Mouse (Mus musculus): ENCODE results near the gene Nes.
A peak's percentile ranks its signal among the peaks of the same experiment; 100 is the strongest.

The Nes gene

DNA sequence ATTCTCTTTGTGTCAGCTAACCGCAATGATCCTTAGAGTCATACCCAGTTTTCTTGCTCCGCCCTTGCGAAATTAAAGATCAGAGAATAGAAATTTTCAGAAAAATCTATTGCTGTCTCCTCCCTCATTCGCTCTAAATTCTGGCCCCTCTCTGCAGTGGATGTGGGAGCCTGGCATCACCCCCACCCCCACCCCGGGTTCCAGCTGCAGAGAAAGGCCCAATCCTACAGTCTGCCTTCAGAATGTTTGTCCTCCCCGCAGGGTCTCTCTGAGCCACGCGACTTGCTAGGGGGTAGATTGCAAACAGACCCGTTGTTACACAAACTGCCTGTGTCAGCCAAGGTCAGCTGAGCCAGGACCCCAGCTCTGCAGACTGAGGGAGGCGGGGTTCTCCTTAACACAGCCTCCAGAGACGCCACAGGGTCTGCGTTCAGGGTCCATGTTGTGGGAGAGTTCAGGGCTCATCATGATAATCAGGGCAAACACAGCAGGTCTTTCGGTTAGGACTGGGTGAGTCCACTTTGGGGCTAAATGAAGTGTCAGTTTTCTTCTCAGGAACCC, 20.8 kb upstream of the Nes start:
- DNase-seq (ENCODE audit: low spot score), result no peak

DNA sequence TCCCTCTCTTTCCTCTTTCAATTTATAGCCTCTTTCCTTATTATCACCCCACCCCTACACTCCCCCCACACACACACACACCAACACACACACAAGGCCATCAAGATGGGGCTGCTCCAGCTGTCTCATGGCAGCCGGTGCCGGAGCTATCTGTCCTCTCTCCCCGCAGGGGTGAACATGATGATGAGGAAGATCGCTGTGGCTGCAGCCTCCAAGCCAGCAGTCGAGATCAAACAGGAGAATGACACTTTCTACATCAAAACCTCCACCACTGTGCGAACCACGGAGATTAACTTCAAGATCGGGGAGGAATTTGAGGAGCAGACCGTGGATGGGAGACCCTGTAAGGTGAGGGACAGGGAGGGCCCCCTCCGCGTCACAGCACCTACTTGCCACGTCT, 18.9 kb upstream of the Nes start:
- DNase-seq (ENCODE audit: low spot score), result no peak

DNA sequence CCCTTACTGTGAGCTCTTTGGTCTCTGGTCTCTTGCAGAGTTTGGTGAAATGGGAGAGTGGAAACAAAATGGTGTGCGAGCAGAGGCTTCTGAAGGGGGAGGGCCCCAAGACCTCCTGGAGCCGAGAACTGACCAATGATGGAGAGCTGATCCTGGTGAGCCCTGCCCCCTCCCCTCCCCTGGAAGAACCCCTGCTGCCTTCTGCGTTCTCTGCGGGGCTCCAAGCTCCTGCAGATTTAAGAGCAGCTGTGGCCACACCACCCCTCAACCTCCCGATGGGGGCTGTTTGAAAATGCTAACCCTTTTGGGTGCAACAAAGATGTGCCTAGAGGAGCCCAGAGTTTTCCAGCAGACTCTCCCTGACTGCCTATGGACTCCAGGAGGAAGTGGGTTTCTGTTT, 18.4 kb upstream of the Nes start:
- DNase-seq (ENCODE audit: low spot score), result no peak

DNA sequence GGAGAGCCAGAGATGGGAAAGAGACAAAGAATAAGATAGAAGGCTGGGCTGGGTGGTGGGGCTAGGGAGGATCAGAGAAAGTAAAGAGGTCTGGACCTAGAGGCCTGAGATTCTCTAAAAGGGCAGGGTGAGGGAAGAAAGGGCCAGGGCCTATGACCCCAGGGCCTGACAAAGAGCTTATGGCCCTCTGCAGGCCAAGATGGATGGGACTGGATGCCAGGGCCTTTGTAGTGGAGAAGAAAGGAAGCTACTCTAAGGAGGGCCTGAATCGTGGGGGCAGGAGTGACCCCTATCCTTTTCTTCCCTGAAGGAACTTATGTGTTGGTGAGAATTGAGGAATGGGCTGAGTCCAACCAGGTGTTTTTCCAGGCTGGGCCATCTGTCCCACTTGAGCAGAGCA, 12.8 kb upstream of the Nes start:
- no peak for DNase-seq (ENCODE audit: low spot score)

DNA sequence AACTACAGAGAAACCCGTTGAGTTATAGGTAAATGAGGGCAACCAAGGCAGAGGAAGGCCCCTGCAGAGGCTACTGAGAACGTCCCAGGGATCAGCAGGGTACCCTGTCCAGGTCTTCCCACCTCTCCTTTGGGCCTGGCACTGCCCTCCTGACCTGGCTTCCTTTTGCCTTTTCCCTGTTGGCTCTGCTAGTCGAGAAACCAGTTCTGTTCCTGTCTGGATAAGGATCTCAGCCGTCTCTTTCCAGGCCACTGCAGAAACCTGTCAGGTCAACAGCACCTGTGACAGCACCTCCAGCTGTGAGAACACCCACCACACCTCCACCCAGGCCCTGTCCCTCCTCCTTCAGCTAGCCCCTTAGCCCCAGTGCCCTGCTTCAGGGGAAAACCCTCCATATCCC, 12.4 kb upstream of the Nes start:
- DNase-seq (ENCODE audit: low spot score), result no peak

DNA sequence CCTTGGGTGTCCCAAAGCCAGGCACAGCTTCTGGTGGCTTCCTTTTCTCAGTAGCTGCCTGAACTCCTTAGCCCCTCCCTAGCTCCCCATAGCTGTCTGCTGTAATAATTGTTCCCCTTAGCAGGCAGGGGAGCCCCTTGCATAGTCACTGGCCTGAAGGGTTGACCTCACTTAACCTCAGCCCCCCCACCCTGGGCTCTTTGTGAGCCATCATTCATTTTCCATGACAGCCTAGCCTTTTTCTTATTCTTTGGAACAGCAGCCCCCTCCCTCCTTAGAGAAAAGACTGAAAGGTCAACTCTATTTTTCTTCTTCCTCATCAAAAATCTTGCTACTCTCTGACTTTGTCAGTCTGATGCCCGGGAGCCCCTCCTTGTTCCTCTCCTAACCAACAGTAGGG, 11.9 kb upstream of the Nes start:
- DNase-seq (ENCODE audit: low spot score), result no peak

DNA sequence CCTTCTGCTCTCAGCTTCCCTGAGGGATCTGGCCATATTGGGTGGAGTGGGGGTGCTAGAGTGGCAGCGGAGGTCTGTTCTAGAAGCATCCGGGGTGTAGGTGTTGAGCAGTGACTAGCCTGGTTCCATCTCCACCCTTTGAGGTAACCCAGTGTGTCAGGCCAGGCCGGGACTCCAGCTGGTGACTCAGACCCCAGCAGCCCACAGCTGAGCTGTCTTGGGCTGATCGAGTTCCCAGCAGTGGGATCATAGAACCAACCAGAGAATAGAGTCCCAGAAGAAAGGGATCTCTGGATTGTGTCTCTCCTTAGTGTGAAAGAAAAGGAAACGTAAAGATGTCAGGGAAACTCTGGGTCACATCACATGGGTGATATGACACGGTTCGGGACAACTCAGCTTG, 11.5 kb upstream of the Nes start:
- no peak for DNase-seq (ENCODE audit: low spot score)

DNA sequence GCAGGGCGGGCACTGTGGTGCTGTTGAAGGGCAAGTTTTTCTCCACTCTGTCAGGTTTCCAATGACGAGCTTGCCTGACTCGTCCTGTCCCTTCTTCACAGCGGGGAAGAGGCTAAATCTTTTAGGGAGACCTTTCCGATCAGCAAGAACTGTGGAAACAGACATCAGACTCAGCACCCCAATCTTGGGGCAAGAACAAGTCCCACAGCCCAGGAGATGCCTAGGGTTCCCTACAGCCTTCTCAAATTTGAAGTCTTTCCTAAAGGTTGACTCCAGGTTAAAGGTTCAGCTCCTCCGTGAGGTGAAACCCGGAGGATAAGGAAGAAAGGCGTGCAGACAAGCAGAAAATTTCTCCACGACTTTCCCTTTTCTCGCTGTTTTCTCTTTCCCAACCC, 10.7 kb upstream of the Nes start:
- no peak for DNase-seq (ENCODE audit: low spot score)

DNA sequence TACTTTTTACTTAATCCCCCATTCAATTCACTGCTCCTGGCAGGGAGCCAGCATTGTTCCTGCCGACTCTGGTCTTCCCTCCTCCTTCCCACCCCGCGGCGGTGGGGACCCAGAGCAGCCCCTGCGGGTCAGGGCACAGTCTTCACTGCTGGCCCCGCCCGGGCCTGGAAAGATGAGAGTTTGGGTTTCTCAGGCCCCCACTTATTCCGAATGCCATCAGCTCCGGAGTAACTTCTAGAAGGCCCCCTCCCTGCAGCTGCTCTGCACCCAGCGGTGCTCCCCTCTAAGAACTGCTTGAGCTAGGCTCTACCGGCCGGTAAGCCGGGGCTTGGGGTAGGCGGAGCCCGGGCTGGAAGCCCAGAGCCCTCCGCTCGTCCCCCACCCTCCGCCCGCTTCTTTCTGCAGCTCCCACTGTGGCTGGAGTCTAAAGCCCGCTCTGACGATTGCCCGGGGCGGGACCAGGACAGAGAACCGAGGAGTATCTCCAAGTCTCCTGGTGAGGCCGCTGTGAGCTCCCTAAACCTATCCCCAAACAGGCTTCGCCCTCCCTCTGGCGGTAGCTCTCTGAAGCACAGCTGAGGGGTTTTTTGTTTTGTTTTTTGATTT, 10.2 kb upstream of the Nes start:
- DNase-seq (ENCODE audit: low spot score), result peak; percentile 85

DNA sequence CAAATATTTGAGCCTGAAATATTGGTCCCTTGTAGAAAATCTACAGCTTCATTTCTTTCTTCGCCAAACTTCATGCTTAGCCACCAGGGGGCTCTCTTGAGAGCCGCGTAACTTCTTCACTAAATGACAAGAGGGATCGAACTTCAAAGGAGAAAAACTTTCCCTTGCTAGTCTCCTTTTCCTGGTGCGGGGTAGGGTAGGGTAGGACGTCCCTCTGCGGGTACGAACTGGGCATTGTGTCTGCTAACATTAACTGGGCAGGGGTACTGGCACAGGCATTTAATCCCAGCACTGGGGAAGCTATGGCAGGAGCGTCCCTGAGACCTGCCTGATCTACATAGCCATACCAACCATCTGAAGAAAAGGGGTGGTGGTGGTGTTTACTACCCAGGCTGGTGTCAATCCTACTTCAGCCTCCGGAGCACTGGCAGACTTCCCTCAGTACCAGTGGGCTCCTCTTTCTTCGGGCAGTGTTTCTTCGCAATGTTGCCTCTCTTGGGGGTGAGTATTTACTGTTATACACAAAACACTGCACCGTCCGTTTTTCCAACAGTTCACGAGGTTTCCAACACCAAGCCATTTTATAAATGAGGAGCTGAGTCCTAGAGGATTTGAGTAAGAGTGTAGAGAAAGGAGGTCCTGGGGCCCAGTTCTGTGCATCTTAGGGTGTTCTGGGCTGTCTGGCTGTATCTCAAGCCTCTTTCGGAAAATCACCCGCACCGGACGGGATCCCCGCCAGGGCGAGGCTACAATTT, 517 bp upstream of the Nes start:
- no peak for DNase-seq (ENCODE audit: low spot score)

DNA sequence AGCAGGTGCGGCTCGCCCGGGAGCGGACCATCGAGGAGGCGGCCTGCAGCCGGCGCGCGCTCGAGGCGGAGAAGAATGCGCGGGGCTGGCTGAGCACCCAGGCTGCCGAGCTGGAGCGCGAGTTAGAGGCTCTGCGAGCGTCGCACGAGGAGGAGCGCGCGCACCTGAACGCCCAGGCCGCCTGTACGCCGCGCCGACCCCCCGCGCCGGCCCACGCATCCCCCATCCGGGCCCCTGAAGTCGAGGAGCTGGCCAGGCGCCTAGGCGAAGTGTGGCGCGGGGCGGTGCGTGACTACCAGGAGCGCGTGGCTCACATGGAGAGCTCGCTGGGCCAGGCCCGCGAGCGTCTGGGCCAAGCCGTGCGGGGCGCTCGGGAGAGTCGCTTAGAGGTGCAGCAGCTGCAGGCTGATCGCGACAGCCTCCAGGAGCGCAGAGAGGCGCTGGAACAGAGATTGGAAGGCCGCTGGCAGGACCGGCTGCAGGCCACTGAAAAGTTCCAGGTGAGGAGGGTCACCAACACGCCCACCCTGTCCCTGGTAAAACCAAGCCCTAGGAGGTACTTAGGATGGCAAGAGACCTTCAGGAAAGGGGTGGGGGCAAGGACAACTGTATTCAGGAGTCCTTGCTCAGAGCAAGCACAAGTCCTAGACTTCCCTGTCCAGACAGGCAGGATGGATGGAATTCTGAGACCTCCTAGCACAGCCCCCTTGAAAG, 768 bp downstream of the Nes start:
- peak; percentile 53 for DNase-seq (ENCODE audit: low spot score)

DNA sequence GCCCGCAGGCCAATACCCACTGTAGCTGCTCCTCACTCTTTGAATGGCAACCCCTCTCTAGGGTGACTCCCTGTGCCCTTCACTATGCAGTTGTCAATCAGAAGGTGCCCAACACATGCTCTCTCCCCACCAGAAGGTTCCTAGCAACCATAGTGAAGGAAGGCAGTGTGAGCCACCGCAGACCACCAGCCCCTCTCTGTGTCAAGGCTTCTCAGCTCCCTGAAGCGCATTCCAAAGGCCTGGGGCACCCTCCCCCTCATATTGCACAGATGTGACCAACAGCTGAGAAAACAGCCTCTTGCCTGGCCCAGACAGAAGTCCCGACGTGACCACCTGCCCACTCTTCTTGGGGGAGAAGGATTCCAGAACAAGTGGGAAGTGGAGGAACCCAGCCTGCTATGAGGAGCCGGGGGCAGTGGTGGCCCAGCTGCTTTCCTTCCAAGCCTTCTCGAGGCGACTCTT, 1.4 kb downstream of the Nes start:
- DNase-seq (ENCODE audit: low spot score), result no peak

DNA sequence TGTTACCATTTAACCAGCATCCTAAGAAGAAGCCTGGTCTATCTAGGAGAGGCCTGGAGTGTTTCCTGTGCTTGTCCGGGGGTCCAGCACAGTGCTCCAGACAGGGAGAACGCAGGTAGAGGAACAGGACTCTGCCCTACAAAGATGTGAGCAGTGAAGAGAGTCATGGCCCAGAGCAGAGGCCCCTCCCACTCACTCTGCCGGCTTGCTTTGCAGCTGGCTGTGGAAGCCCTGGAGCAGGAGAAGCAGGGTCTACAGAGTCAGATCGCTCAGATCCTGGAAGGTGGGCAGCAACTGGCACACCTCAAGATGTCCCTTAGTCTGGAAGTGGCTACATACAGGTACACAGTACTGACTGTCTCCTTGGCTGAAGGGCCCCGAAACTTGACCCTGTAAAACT, 1.9 kb downstream of the Nes start:
- no peak for DNase-seq (ENCODE audit: low spot score)

DNA sequence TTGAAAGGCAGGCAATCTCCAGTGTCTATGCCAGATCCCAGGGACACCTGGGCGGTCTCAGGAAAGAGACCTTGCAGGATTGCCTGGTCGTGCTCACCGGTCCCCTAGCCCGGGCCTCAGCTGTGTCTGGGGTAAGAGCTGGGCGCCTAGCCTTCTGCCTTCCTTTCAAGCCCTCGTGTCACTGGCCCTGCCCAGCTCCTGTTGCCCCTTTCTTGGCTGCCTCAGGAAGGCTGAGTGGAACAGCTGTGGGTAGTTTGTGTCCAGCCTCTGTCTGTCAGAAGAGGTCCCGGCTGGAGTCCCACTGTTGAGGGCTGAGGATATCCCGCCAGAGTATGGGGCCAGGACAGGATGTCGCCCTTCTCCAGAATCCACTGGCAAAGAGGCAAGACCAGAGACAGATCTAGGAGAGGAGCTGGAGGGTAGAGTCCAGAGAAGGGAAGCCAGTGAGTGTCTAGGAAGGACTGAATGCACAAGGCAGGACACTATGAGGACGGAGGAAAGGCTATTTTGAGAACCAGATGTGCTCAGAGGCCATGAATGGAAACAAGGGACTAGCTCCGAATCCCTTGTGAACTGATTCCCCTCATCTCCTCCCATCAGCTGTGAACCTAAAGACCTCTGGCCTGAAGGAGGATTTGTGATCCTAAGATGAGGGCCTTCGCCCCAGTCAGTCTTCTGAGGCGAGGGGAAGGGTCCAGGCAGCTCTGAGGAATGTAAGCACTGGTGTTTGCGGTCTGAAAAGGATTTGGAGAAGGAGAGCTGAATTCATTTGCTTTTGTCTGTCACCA, 2.9 kb downstream of the Nes start:
- no peak for DNase-seq (ENCODE audit: low spot score)

DNA sequence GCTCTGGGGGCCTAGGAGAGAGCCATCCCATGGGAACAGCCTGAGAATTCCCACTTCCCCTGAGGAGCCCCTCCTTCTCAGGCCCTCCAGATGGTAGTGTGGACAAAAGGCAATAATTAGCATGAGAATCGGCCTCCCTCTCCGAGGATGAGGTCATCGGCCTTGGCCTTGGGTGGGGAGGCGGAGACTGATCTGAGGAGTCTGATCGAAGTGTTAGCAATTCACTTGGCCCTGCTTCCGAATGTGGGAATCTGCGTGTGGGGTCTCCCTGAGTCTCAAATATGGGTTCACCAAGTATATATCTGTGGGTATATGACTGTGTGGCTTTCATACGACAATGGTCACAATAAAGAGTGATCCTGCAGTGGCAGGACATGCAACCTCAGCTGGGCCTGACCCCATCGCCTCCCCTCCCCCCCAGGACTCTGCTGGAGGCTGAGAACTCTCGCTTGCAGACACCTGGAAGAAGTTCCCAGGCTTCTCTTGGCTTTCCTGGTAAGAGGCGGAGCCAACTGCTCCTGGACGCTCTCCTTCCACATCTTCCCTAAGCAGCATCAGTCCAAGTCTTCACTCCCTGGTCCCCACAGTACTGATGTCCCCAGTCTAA, 3.6 kb downstream of the Nes start:
- peak; percentile 45 for DNase-seq (ENCODE audit: low spot score)

DNA sequence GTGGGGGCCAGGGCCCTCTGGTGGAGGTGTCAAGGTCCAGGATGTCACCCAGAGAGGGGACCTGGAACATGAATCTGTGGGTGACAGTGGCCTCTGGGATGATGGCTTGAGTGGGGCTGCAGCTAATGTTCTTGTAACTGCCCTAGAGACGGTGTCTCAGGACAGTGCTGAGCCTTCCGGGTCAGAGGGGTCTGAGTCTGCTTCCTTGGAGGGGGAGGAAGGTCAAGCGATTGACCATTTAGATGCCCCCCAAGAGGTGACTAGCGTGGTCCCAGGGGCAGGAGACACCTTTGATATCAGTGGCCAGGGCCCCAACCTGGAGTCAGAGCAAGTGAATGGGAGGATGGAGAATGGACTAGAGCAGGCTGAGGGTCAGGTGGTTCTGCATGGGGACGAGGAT, 8.6 kb downstream of the Nes start:
- no peak for DNase-seq (ENCODE audit: low spot score)

DNA sequence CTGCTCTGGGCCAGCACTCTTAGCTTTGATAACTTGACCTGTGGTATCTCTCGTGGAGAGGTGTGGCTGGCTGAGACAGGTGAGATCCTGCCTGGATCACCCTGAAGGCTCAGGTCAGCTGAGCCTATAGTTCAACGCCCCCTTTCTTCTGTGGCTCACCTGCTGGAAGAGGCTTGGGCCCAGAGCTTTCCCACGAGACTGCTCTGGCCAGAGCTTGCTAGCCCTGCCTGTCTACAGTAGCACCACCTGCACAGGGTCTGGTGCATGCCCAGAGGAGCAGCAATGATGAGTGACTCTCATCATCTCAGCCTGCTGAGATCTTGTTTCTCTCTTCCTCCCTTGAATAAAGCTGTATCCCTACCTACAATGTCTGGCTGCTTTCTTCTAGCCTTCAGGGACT, 9.2 kb downstream of the Nes start:
- DNase-seq (ENCODE audit: low spot score), result no peak

DNA sequence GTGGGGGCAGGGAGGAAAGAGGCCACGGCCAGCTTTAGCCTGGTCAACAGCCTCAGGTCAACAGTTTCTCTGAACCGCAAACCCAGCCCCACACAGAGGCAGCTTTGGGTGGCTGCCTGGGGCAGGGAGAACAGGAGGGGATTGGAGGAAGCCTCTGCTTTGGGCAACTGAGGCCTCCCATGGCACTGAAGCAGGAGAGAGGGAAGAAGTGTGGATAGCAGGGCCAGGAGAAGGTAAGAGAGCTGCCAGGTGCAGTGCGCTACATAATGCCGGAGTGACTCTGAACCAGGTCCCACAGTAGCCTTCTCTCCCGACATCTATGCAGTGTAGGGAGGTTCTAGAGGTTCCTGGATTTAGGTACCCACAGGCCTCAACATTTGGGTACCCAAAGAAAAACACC, 9.8 kb downstream of the Nes start:
- no peak for DNase-seq (ENCODE audit: low spot score)

DNA sequence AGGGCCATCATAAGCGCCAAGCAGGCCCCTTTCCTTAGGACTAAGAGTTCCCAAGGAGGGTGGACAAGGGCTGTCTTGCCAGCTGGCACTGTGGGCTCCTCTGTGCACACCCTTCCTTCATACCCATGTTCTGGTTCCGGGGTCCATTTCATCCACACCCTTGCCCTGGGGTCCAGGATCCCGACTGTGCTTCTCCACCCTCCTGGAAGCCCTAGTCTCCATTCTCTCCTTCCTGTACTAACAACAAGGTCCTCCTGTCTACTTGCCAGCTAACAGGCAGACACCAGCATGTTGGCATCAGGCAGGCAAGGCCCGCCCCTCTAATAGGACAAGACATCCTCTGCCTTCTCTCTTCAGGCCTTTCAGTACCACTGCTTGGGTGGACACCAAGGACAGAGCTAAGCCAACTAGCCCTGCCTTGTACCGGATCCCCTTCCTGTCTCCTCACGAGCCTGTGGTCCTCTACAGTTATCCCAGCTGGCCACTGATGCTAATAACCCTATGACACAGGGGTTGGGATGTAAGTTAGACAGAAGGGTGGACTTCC, 10.4 kb downstream of the Nes start:
- DNase-seq (ENCODE audit: low spot score), result no peak

DNA sequence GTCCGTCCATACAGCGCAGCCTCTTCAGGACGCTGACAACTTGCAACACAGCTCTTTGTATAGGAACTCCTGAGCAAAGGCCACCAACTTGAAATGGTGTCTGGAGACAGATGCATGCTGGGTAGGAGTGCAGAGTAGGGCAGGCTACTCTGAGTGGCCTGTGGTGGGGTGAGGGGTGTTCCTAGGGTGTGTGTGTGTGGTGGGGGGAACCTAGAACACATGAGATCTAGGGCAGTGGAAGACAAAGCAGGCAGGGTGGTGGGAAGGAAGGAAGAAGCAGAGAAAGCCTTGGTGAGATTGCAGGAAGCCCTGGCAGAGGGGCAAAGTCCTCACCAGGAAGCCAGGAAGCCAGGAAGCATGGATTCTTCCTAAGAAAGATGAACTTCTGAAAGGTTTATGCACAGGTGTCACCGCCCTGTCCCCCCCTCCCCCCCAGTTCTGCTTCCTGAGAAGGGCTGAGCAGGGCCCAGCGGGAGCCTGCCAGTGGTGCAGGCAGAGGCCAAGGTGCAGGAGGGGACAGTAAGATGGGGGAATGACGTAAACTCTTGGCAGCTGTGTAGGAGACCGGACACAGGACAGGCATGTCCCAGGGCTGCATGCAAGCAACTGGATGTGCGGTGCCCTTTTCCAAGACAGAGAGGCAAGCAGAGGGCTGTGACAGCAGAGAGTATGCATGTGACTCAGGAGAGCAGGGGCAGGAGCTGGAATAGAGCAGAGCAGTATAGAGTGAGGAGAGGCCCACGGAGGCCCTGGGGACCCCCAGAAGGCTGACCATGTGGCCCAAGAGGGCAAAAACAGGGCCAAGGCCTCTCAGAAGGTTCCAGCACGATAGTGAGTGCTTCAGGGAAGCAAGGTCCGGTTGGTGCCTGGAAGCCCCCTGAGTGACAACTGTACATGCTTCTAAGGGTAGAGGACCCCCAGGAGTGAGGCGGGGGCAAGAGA, 11.3 kb downstream of the Nes start:
- DNase-seq (ENCODE audit: low spot score), result no peak
